Mouse (Mus musculus) E14TG2a.4 (cell line): ENCODE measurements around the gene Alkbh2.

Experiments
- CTCF ChIP-seq: conservative IDR thresholded peaks from 2 replicates; pipeline ENCODE4 v1.5.1; 2014; ENCODE audit warnings: low read length
- POU5F1 ChIP-seq: IDR thresholded peaks from 2 replicates; pipeline ENCODE4 v1.6.1; 2014; ENCODE audit warnings: low read length, borderline replicate concordance

DNA sequence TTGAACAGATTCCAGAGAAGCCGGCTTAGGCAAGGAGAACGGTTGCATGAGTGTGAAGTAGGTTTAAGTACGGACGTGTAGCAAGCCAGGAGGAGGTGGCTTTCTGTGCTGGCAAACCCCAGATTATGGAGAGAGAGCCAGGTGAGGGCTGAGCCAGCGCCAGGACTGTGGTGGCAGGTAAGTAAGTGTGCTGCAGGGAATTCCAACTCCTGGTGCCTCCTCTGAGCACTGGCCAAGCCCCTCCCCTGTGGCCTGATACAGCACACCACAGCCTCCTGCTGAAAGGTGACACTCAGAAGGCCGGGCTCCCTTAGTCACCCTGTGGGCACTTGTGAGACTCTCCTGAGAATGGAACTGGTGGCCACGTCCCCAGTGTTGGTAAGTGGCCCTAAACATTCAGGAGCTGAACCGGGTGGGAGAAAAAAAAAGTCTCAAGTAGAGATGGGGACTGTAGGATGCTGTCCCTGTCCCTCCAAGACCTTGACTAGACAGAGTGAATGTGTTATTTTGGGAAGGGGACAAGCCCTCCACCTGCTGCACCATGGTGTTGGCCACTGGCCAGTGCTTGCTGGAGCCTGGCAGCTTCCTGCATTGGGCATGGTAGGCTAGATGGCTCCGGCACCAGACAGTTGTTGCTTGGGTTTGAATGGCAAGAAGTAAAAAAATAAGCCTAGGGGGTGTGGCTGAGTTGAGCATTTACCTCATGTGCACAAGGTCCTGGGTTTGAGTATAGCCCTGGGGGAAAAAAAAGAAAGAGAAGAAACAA lies 27.3 kb upstream of the Alkbh2 start:
- TF ChIP-seq POU5F1 (no peak), CTCF (no peak)
